Comparison of ENCODE assay signal across 8 mouse cellular contexts in genomic region chr19:7040637-7041130, GRCm38 (mm10). TPM values are rescaled to one million over a fixed set of nuclear protein-coding genes. Genes with fewer than 3 reads are reported as not detected.
DNase-seq lines count a peak whose midpoint lies in the region; ATAC-seq and TF ChIP-seq lines count a peak whose summit lies in the region.

No protein-coding gene starts in this region.

- no peaks in the 10 kb centered on the region for H3K27me3 ChIP-seq in kidney, postnatal 0 days (ENCODE audit: insufficient read depth, low read length)
- H3K27me3 ChIP-seq in hindbrain, embryonic 16.5 days (replicated peaks; ENCODE audit: control insufficient read depth, insufficient read depth, low read length): no peaks in the 10 kb centered on the region
- no peaks in the 10 kb centered on the region for H3K27me3 ChIP-seq in midbrain, embryonic 15.5 days (replicated peaks)

- peaks cover 10% of the 10 kb centered on the region; the same call in 1 of the 2 replicates for H3K4me1 ChIP-seq in kidney, postnatal 0 days (replicated peaks; ENCODE audit: insufficient read depth, low read length)
- H3K4me1 ChIP-seq in hindbrain, embryonic 16.5 days (ENCODE audit: control insufficient read depth, insufficient read depth, low read depth, low read length): peaks cover 22% of the 10 kb centered on the region
- peaks cover 30% of the 10 kb centered on the region for H3K4me1 ChIP-seq in midbrain, embryonic 15.5 days

- H3K9me3 ChIP-seq in kidney, postnatal 0 days (replicated peaks; ENCODE audit: low read length): no peaks in the 10 kb centered on the region
- H3K9me3 ChIP-seq in hindbrain, embryonic 16.5 days (ENCODE audit: control insufficient read depth, low read length): no peaks in the 10 kb centered on the region
- no peaks in the 10 kb centered on the region for H3K9me3 ChIP-seq in midbrain, embryonic 15.5 days

- ATAC-seq in kidney, postnatal 0 days (replicated peaks; ENCODE audit: low FRiP score, low read depth): no peak
- no peak for ATAC-seq in hindbrain, embryonic 16.5 days
- ATAC-seq in midbrain, embryonic 15.5 days (replicated peaks): peak; percentile 7; the same call in 1 of the 2 replicates

- peak overlapping the region; percentile 65 for H3K4me2 ChIP-seq in kidney, postnatal 0 days (ENCODE audit: low read length)
- H3K4me2 ChIP-seq in hindbrain, embryonic 16.5 days (ENCODE audit: low read length): peak overlapping the region; percentile 72
- H3K4me2 ChIP-seq in midbrain, embryonic 15.5 days: peak overlapping the region; percentile 69

- DNase-seq in kidney, postnatal 0 days (ENCODE audit: low spot score): no peak
- DNase-seq in kidney, adult 8-10 months: no peak
- peak; percentile 36 for DNase-seq in c-Kit-negative CD71-positive TER-119-positive erythroid progenitor cells, embryonic 14.5 days (ENCODE audit: low read depth, low spot score)
- DNase-seq in retina, embryonic 14.5 days (ENCODE audit: low spot score): no peak
- no peak for DNase-seq in adrenal gland, adult 2 months
- DNase-seq in lung, postnatal 14 days: no peak

- TF ChIP-seq CTCF in kidney, postnatal 0 days (IDR thresholded peaks at IDR 0.05; ENCODE audit: low read depth): no peak

- WGBS in kidney, postnatal 0 days: 21% methylated on average over 13 of the region's 13 CpGs
- 24% methylated on average over 13 of the region's 13 CpGs for WGBS in hindbrain, embryonic 16.5 days
- WGBS in midbrain, embryonic 15.5 days: 27% methylated on average over 13 of the region's 13 CpGs

- peak overlapping the region; percentile 47 for H3K4me3 ChIP-seq in kidney, postnatal 0 days (replicated peaks; ENCODE audit: low read depth, low read length)
- H3K4me3 ChIP-seq in hindbrain, embryonic 16.5 days (ENCODE audit: low read length): peak overlapping the region; percentile 47
- peak overlapping the region; percentile 54 for H3K4me3 ChIP-seq in midbrain, embryonic 15.5 days

- H3K27ac ChIP-seq in kidney, postnatal 0 days: peak overlapping the region; percentile 87
- H3K27ac ChIP-seq in hindbrain, embryonic 16.5 days (ENCODE audit: low read depth, low read length): peak overlapping the region; percentile 87
- H3K27ac ChIP-seq in midbrain, embryonic 15.5 days: peak overlapping the region; percentile 91

- peak overlapping the region; percentile 62 for H3K9ac ChIP-seq in kidney, postnatal 0 days (ENCODE audit: low read depth, low read length)
- peak overlapping the region; percentile 72 for H3K9ac ChIP-seq in hindbrain, embryonic 16.5 days (ENCODE audit: low read depth, low read length)
- peak overlapping the region; percentile 70 for H3K9ac ChIP-seq in midbrain, embryonic 15.5 days

- H3K36me3 ChIP-seq in kidney, postnatal 0 days (ENCODE audit: insufficient read depth, low read length): no peaks in the 10 kb centered on the region
- no peaks in the 10 kb centered on the region for H3K36me3 ChIP-seq in hindbrain, embryonic 16.5 days (ENCODE audit: control insufficient read depth, insufficient read depth, low read length)
- 0 out of 2 replicates have a peak, but pooled peaks cover under 1% of the 10 kb centered on the region for H3K36me3 ChIP-seq in midbrain, embryonic 15.5 days (replicated peaks)

RNA-seq across cellular contexts. Expression of gene Stip1, which starts 0.9 kb away (rescaled TPM):
- polyA plus RNA-seq in kidney, postnatal 0 days (2015; fragmentation: Nextera tagmentation; extraction: Ambion mirVana): 131 and 149 TPM in 2 replicates
- polyA plus RNA-seq in hindbrain, embryonic 16.5 days (2015; fragmentation: Nextera tagmentation; extraction: Ambion mirVana): 214 and 236 TPM in 2 replicates
- 214 and 230 TPM in 2 replicates for polyA plus RNA-seq in midbrain, embryonic 15.5 days (2015; fragmentation: Nextera tagmentation; extraction: Ambion mirVana)
- 100 to 1,000 TPM; 175 to 323 TPM for total RNA-seq in adrenal gland, adult 2 months (2021)
- polyA plus RNA-seq in adrenal gland, adult 2 months (2012; rRNA removed): 22.8 and 43.0 TPM in 2 replicates

RNA-seq across cellular contexts. Expression of gene Macrod1, which starts 15.9 kb away (rescaled TPM):
- 28.0 and 35.5 TPM in 2 replicates for polyA plus RNA-seq in kidney, postnatal 0 days (2015; fragmentation: Nextera tagmentation; extraction: Ambion mirVana)
- 6.3 and 7.1 TPM in 2 replicates for polyA plus RNA-seq in hindbrain, embryonic 16.5 days (2015; fragmentation: Nextera tagmentation; extraction: Ambion mirVana)
- 5.6 and 6.0 TPM in 2 replicates for polyA plus RNA-seq in midbrain, embryonic 15.5 days (2015; fragmentation: Nextera tagmentation; extraction: Ambion mirVana)
- 10 to 100 TPM; 56.4 to 65.1 TPM for total RNA-seq in adrenal gland, adult 2 months (2021)
- polyA plus RNA-seq in adrenal gland, adult 2 months (2012; rRNA removed): 134 and 138 TPM in 2 replicates

RNA-seq across cellular contexts. Expression of gene Fermt3, which starts 21.4 kb away (rescaled TPM):
- 3.5 and 4.3 TPM in 2 replicates for polyA plus RNA-seq in kidney, postnatal 0 days (2015; fragmentation: Nextera tagmentation; extraction: Ambion mirVana)
- 4.0 and 5.7 TPM in 2 replicates for polyA plus RNA-seq in hindbrain, embryonic 16.5 days (2015; fragmentation: Nextera tagmentation; extraction: Ambion mirVana)
- polyA plus RNA-seq in midbrain, embryonic 15.5 days (2015; fragmentation: Nextera tagmentation; extraction: Ambion mirVana): 4.8 and 5.2 TPM in 2 replicates
- total RNA-seq in adrenal gland, adult 2 months (2021): 1 to 10 TPM; 6.7 to 7.1 TPM
- polyA plus RNA-seq in adrenal gland, adult 2 months (2012; rRNA removed): 10.4 and 10.8 TPM in 2 replicates

RNA-seq across cellular contexts. Expression of gene Trpt1, which starts 44.8 kb away (rescaled TPM):
- polyA plus RNA-seq in kidney, postnatal 0 days (2015; fragmentation: Nextera tagmentation; extraction: Ambion mirVana): 14.5 and 14.7 TPM in 2 replicates
- polyA plus RNA-seq in hindbrain, embryonic 16.5 days (2015; fragmentation: Nextera tagmentation; extraction: Ambion mirVana): 22.7 and 25.3 TPM in 2 replicates
- polyA plus RNA-seq in midbrain, embryonic 15.5 days (2015; fragmentation: Nextera tagmentation; extraction: Ambion mirVana): 18.5 and 19.8 TPM in 2 replicates
- 10 to 100 TPM; 11.5 to 16.3 TPM for total RNA-seq in adrenal gland, adult 2 months (2021)
- polyA plus RNA-seq in adrenal gland, adult 2 months (2012; rRNA removed): 18.1 and 20.3 TPM in 2 replicates

RNA-seq across cellular contexts. Expression of gene Nudt22, which starts 44.8 kb away (rescaled TPM):
- polyA plus RNA-seq in kidney, postnatal 0 days (2015; fragmentation: Nextera tagmentation; extraction: Ambion mirVana): 39.0 and 40.8 TPM in 2 replicates
- polyA plus RNA-seq in hindbrain, embryonic 16.5 days (2015; fragmentation: Nextera tagmentation; extraction: Ambion mirVana): 20.6 and 21.8 TPM in 2 replicates
- 21.0 and 22.5 TPM in 2 replicates for polyA plus RNA-seq in midbrain, embryonic 15.5 days (2015; fragmentation: Nextera tagmentation; extraction: Ambion mirVana)
- total RNA-seq in adrenal gland, adult 2 months (2021): 10 to 100 TPM; 28.3 to 40.7 TPM
- 122 and 130 TPM in 2 replicates for polyA plus RNA-seq in adrenal gland, adult 2 months (2012; rRNA removed)
